24 mouse cellular contexts compared by ENCODE assay signal in the genomic region with DNA sequence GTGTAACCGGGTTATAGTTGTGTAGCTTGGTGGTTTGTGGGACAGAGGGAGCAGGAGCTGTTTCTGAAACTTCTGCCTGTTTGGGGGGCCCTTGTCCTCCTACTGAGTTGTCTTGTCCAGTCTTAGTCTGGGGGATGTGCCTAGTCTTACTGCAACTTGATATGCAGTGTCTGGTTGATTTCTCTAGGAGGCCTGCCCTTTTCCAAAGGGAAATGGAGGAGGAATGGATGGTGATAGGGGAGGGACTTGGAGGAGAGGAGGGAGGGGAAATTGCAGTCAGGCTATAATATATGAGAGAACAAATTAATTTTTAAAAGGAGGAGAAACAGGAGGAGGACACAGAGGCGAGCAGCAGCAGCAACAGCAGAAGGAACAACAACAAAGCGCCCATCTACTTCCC.
"Had no signal": no experiment of that assay in that cellular context is flagged by ENCODE, and none has a peak within 500 bp of the region (broad histone marks: within the 10 kb centered on the region; RNA-seq: fewer than 3 reads in every experiment).

No protein-coding gene starts in this region.

- DNase-seq: forebrain, postnatal 0 days; gastrocnemius, postnatal 14 days; gastrocnemius, postnatal 36 days; heart, adult 2 months; heart, postnatal 14 days; heart, postnatal 36 days; kidney, adult 18-20 months; kidney, postnatal 10 days; kidney, postnatal 36 days; layer of hippocampus, adult 9-11 months; liver; liver, embryonic 13.5 days had no signal

- H3K9ac ChIP-seq: forebrain, postnatal 0 days; heart, embryonic 13.5 days; heart, embryonic 15.5 days; hindbrain, embryonic 13.5 days; hindbrain, embryonic 15.5 days; limb, embryonic 12.5 days; liver, embryonic 13.5 days; liver, embryonic 15.5 days had no signal

- H3K36me3 ChIP-seq: heart, embryonic 13.5 days; heart, embryonic 15.5 days; hindbrain, embryonic 13.5 days; hindbrain, embryonic 15.5 days; limb, embryonic 12.5 days; liver, embryonic 13.5 days; liver, embryonic 15.5 days had no signal

- H3K4me2 ChIP-seq: heart, embryonic 11.5 days; heart, embryonic 13.5 days; heart, embryonic 15.5 days; hindbrain, embryonic 13.5 days; hindbrain, embryonic 15.5 days; limb, embryonic 12.5 days; liver, embryonic 11.5 days; liver, embryonic 13.5 days; liver, embryonic 15.5 days had no signal

- ATAC-seq: forebrain, postnatal 0 days; hindbrain, postnatal 0 days; intestine, embryonic 16.5 days had no signal

- H3K4me3 ChIP-seq: heart, adult 2 months; heart, embryonic 13.5 days; heart, embryonic 15.5 days; hindbrain, embryonic 13.5 days; hindbrain, embryonic 15.5 days; left cerebral cortex, adult 2 months; limb, embryonic 10.5 days; limb, embryonic 12.5 days; liver, embryonic 13.5 days; liver, embryonic 15.5 days had no signal

- H3K4me1 ChIP-seq: liver, embryonic 15.5 days had no signal

- H3K9me3 ChIP-seq: heart, embryonic 13.5 days; heart, embryonic 15.5 days; hindbrain, embryonic 13.5 days; hindbrain, embryonic 15.5 days; limb, embryonic 10.5 days; liver, embryonic 13.5 days; liver, embryonic 15.5 days had no signal

- H3K27ac ChIP-seq: heart, adult 2 months; heart, embryonic 13.5 days; heart, embryonic 15.5 days; hindbrain, embryonic 13.5 days; hindbrain, embryonic 15.5 days; hindbrain, postnatal 0 days; left cerebral cortex, adult 2 months; limb, embryonic 10.5 days; limb, embryonic 12.5 days; liver, embryonic 13.5 days; liver, embryonic 15.5 days had no signal
